Mouse (Mus musculus) B cell, adult 67 days (primary cell): ENCODE measurements around the gene Terb1. TPM values are rescaled to one million over a fixed set of nuclear protein-coding genes. Genes with fewer than 3 reads are reported as not detected.

Experiments used
- total RNA-seq, 2 experiments: library from RNA; stranded (reverse); gene quantifications; 4 replicates each; pipeline ENCODE4 v1.2.4; 2023

Terb1 gene
- total RNA-seq: 1 to 10 TPM; 2.4 to 2.8 TPM

DNA sequence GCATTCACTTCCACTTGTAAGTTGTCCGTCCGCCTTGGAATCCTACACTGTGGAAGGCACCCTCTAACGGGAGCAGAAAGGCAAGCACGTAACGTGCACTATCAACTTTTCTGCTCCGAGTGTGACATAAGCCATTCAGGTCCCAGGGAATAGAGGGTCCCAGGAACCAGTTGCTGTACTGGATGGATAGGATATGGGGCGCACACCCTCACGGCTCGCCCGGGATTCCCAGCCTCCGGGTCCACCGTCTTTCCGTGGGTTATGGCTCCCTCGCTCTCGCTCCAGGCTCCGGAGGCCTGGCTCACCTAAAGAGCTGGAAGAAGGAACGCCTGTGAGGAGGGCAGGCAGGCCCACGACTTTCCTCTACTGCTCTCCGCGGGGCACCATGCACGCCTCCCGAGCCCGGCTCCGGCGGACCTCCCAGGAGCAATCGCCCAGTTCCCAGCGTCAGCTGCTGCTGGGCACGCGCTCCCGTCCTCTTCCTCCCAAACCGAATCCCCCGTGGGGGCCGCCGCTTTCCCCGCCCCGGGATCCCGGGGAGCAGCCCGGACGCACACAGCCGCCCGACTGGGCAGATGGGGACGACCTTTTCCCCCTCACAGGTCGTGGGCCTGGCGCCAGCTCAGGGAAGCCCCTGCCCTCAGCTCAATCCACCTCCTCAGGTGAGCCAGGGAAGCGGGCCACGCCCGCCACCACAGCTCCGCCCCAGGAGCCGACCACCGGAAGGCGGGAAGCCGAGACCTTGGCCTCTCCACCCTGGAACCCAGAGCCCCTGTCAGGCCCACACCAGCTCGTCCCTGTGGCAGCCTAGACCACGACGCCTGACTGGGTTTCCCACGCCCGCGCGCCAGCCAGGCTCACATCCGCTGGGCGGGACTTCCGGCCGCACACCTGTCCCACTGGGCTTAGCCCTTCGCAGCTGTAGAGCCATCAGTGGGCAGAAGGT is at the start of gene Terb1:
Gene Terb1, minus strand, starts transcription at position 850 of the 946 bp plus-strand sequence.

DNA sequence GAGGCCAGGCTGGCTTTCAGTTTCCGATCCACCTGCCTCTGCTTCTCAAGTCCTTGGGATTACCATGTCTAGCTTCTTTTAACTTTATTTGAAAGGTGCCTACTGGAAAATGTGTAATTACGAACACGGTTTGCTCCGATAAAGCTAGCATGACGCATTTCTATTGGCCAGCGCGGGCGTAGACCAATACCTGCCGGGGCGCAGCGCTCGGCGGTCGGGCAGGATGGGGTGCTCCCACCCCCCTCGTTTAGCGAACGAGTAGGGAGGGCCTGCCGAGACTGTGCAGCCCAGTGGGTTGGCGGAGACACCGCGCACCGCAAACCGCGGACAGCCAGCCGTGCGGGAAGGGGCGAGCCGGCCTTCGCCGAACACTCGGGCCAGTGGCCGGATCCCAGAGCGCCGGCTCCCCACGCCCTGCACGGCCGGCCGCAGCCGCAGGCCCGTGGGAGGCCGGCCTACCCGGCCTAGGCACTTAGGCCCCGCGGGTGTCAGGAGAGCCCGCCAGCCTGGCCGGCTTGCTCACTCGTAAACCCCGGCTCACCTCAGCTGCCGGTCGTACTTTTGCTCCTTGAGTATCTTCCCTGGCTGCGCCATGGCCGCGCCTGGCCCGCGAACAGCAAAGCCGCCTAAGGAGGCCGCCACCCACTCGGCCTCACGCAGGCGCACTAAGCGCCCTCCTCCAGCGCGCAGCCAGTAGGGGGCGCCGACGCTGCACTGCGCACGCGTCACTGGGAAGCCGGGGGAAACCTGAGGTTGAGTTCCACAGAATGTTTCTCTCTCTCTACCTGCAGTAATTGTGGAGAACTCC is 24.5 kb upstream of the Terb1 start, which contains the start of the genes Nae1 and Car7:
Gene Nae1, minus strand, starts transcription at position 667 of the 808 bp plus-strand sequence.
Gene Car7, plus strand, starts transcription at position 719 of the 808 bp plus-strand sequence.

DNA sequence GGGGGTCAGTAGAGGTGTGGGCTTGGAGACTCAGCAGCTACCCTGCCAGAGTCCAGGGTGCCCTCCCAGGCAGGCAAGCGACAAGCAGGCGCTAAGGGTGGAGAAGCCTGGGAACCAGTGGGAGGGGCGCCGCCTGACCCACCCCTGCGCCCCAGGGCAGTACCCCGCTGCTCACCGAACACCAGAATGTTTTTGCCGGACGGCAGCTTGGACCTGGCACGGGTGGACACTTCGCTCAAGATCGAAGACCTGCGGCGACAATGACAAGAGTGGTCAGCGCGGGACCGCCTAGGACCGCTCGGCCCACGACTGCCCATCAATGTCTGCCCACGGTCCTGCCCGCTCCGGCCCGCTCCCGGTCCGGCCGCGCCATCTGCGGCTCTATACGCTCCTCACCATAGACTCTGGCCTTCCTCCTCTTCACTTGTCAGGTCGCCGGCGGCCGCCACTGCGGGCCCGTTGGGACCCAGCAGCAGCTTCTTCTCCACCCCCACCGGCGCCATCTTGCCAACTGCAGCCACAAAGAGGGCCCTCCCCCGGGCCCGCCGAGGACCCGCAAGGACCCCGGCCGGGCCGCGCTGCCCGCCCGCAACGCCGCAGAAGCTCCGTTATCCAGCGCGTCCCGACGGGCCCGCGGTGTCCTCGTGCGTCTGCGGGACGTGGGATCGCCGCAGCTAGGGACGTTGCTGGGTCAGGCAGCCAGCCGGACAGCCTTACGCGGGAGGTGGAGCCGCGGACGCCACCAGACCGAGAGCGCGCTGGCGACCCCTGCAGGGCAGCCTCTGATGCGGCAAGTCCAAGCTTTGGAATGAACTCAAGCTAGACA is 67.2 kb downstream of the Terb1 start, which contains the start of gene Dync1li2:
Gene Dync1li2, minus strand, starts transcription at position 749 of the 826 bp plus-strand sequence.

Other genes with a start within 250 kb of the Terb1 start
- gene Cmtm2a, start 216.7 kb downstream of the Terb1 start, total RNA-seq: not detected
- gene Gm45711, start 199.8 kb downstream of the Terb1 start, total RNA-seq: not detected
- not detected for gene Cmtm1, start 199.8 kb downstream of the Terb1 start, total RNA-seq
- gene Gm11020, start 188.3 kb downstream of the Terb1 start, total RNA-seq: not detected
- gene Cmtm2b, start 187.7 kb downstream of the Terb1 start, total RNA-seq: not detected
- gene Cmtm3, start 170.5 kb downstream of the Terb1 start, total RNA-seq: 10 to 100 TPM; 14.2 to 16.9 TPM
- gene Cmtm4, start 114.1 kb downstream of the Terb1 start, total RNA-seq: 1 to 10 TPM; 1.1 to 1.4 TPM
- 10 to 100 TPM; 47.8 to 64.7 TPM for gene Dync1li2, start 66.9 kb downstream of the Terb1 start, total RNA-seq
- 10 to 100 TPM; 44.8 to 45.2 TPM for gene Nae1, start 24.7 kb upstream of the Terb1 start, total RNA-seq
- gene Car7, start 24.8 kb upstream of the Terb1 start, total RNA-seq: 1 to 10 TPM in 1 of 2 experiments, under 1 TPM in 1; 0.95 to 2.7 TPM
- 10 to 100 TPM; 12.1 to 13.4 TPM for gene Pdp2, start 81.5 kb upstream of the Terb1 start, total RNA-seq
- not detected for gene Cdh16, start 114.5 kb upstream of the Terb1 start, total RNA-seq
- 10 to 100 TPM; 22.2 to 26.9 TPM for gene Rrad, start 121.4 kb upstream of the Terb1 start, total RNA-seq
- gene Ciao2b, start 132.1 kb upstream of the Terb1 start, total RNA-seq: 10 to 100 TPM; 27.5 to 35.8 TPM
- not detected for gene Ces2a, start 224.1 kb upstream of the Terb1 start, total RNA-seq